Comparison of ENCODE assay signal across 8 mouse cellular contexts in genomic region chr19:16598653-16599297, GRCm38 (mm10).
DNase-seq lines count a peak whose midpoint lies in the region; ATAC-seq lines count a peak whose summit lies in the region.

No protein-coding gene starts in this region.

- DNase-seq in CD4-positive, CD25-positive, alpha-beta regulatory T cell, adult 2 months (ENCODE audit: low read depth, low spot score) = peak; percentile 3
- DNase-seq in embryonic facial prominence, embryonic 10.5 days (ENCODE audit: low spot score) = peak; percentile 24
- DNase-seq in hindbrain, embryonic 10.5 days (ENCODE audit: low spot score) = peak; percentile 38
- DNase-seq in layer of hippocampus, adult 8-10 months (ENCODE audit: low spot score in 2 of 2) = no peak
- no peak for DNase-seq in liver, embryonic 11.5 days (ENCODE audit: low spot score)

- no peak overlapping the region for H3K27ac ChIP-seq in embryonic facial prominence, embryonic 10.5 days (replicated peaks)
- no peak overlapping the region for H3K27ac ChIP-seq in hindbrain, embryonic 10.5 days
- no peak overlapping the region for H3K27ac ChIP-seq in liver, embryonic 11.5 days (ENCODE audit: low read depth, low read length)

- 48% methylated on average over 11 of the region's 11 CpGs for WGBS in embryonic facial prominence, embryonic 10.5 days
- WGBS in hindbrain, embryonic 10.5 days = 55% methylated on average over 11 of the region's 11 CpGs
- WGBS in liver, embryonic 11.5 days = 44% methylated on average over 11 of the region's 11 CpGs

- no peaks in the 10 kb centered on the region; the same call in 1 of the 2 replicates for H3K27me3 ChIP-seq in embryonic facial prominence, embryonic 10.5 days (replicated peaks; ENCODE audit: low read depth, poor library complexity, severe bottlenecking)
- peaks cover 4% of the 10 kb centered on the region; the same call in 1 of the 2 replicates for H3K27me3 ChIP-seq in hindbrain, embryonic 10.5 days (ENCODE audit: insufficient read depth, poor library complexity, severe bottlenecking)
- H3K27me3 ChIP-seq in liver, embryonic 11.5 days (replicated peaks; ENCODE audit: control insufficient read depth, insufficient read depth, low read length) = no peaks in the 10 kb centered on the region

- H3K9ac ChIP-seq in liver, embryonic 11.5 days (ENCODE audit: low read depth, low read length) = no peak overlapping the region

- H3K36me3 ChIP-seq in embryonic facial prominence, embryonic 10.5 days (replicated peaks) = no peaks in the 10 kb centered on the region
- no peaks in the 10 kb centered on the region for H3K36me3 ChIP-seq in hindbrain, embryonic 10.5 days
- H3K36me3 ChIP-seq in liver, embryonic 11.5 days (ENCODE audit: control insufficient read depth, insufficient read depth, low read length) = no peaks in the 10 kb centered on the region

- no peak overlapping the region for H3K4me2 ChIP-seq in liver, embryonic 11.5 days

- peaks cover 8% of the 10 kb centered on the region for H3K4me1 ChIP-seq in embryonic facial prominence, embryonic 10.5 days
- H3K4me1 ChIP-seq in hindbrain, embryonic 10.5 days (replicated peaks) = peaks cover 12% of the 10 kb centered on the region
- peaks cover 4% of the 10 kb centered on the region; the same call in 1 of the 2 replicates for H3K4me1 ChIP-seq in liver, embryonic 11.5 days (replicated peaks; ENCODE audit: control insufficient read depth, insufficient read depth, low read length)

- H3K4me3 ChIP-seq in embryonic facial prominence, embryonic 10.5 days = no peak overlapping the region
- H3K4me3 ChIP-seq in hindbrain, embryonic 10.5 days = no peak overlapping the region
- H3K4me3 ChIP-seq in liver, embryonic 11.5 days (ENCODE audit: low read depth, low read length) = no peak overlapping the region

- H3K9me3 ChIP-seq in embryonic facial prominence, embryonic 10.5 days = no peaks in the 10 kb centered on the region
- H3K9me3 ChIP-seq in hindbrain, embryonic 10.5 days = no peaks in the 10 kb centered on the region
- H3K9me3 ChIP-seq in liver, embryonic 11.5 days (ENCODE audit: control insufficient read depth, low read length) = no peaks in the 10 kb centered on the region

- no peak for ATAC-seq in CD4-positive, CD25-positive, alpha-beta regulatory T cell, adult 4 months
- peak; percentile 67 for ATAC-seq in megakaryocyte-erythroid progenitor cell, adult 5-6 weeks (replicated peaks; ENCODE audit: low FRiP score, low TSS enrichment, poor library complexity, severe bottlenecking)
- no peak for ATAC-seq in megakaryocyte, adult 5-6 weeks (ENCODE audit: poor library complexity, severe bottlenecking)
- ATAC-seq in liver, embryonic 11.5 days (replicated peaks; ENCODE audit: low FRiP score) = no peak

Comparison
In these comparisons a context has a peak if more than half of its experiments do, and no peak if none do; other contexts are left out.
1. DNase-seq: peak in CD4-positive, CD25-positive, alpha-beta regulatory T cell, adult 2 months (single experiment), embryonic facial prominence, embryonic 10.5 days (single experiment) and hindbrain, embryonic 10.5 days (single experiment); none in layer of hippocampus, adult 8-10 months (0 of 2) and liver, embryonic 11.5 days (single experiment).